Mouse (Mus musculus) bone marrow macrophage, adult 2 months (primary cell): ENCODE measurements at regions not wholly inside any gene's neighbourhood (a gene's known extent, or its start where the extent isn't known, plus 50 kb on each side); places are given as distances from the start of the nearest gene placed in this dataset.

Experiments
- CTCF ChIP-seq: IDR thresholded peaks from 2 replicates; pipeline ENCODE4 v1.5.1; 2012; ENCODE audit warnings: low read depth, mild to moderate bottlenecking, low read length, moderate library complexity
- POLR2A ChIP-seq: IDR thresholded peaks from 2 replicates; pipeline ENCODE4 v1.6.1; 2012; ENCODE audit warnings: mild to moderate bottlenecking, low read depth, low read length, borderline replicate concordance

GRCm38 (mm10) chr5:51227996-51228395, 339.5 kb downstream of the Ppargc1a start:
- no peak for TF ChIP-seq POLR2A
- TF ChIP-seq CTCF, result no peak
